ENCODE assay signal across 12 mouse cellular contexts in the genomic region with DNA sequence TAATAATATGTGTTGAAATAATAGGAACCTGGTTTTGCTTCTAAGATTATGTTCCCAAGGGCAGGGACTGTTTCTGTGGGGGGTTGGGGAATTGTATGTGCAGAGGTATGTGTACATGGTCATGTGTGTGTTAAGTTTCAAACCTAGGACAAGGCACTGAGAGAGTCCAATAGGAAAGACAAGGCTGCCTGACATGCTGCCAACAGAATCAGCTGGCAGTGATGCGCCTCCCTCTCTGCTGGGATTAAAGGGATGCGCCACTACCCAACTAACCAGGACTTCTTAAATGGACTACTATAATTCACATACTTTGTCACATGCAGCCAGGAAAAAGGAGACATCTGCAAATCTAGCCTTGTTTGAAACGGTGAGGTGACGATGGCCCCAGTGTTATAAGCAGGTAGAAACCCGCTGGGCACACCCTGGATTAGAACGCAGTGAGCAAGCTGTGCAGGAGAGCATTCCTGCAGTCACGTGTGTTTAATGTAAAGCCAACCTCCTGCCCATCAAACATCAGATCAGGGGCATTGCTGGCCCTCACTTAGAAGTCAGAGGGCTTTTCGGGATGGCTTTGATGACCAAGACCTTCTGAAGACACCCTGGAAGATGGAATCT. TPM values are rescaled to one million over a fixed set of nuclear protein-coding genes. Genes with fewer than 3 reads are reported as not detected.
A peak's percentile ranks its signal among the peaks of the same experiment; 100 is the strongest.
DNase-seq lines count a peak whose midpoint lies in the region; ATAC-seq lines count a peak whose summit lies in the region.
"Had no signal": no experiment of that assay in that cellular context is flagged by ENCODE, and none has a peak within 500 bp of the region (broad histone marks: within the 10 kb centered on the region; RNA-seq: fewer than 3 reads in every experiment).

No protein-coding gene starts in this region.

- 0 out of 2 replicates have a peak overlapping the region, but pooled peaks have one; percentile 76 for H3K9ac ChIP-seq in heart, embryonic 13.5 days
- no peak overlapping the region for H3K9ac ChIP-seq in neural tube, embryonic 11.5 days (ENCODE audit: low read length)
- H3K9ac ChIP-seq in midbrain, embryonic 13.5 days (replicated peaks), result no peak overlapping the region; the same call in 1 of the 2 replicates
- H3K9ac ChIP-seq: forebrain, embryonic 15.5 days; liver, embryonic 15.5 days had no signal

- no peak overlapping the region for H3K4me3 ChIP-seq in heart, embryonic 13.5 days
- H3K4me3 ChIP-seq in neural tube, embryonic 11.5 days (ENCODE audit: low read depth, low read length), result no peak overlapping the region
- no peak overlapping the region for H3K4me3 ChIP-seq in midbrain, embryonic 13.5 days (replicated peaks)

- H3K27ac ChIP-seq in heart, embryonic 13.5 days (replicated peaks), result no peak overlapping the region
- 0 out of 2 replicates have a peak overlapping the region, but pooled peaks have one; percentile 20 for H3K27ac ChIP-seq in neural tube, embryonic 11.5 days (ENCODE audit: low read depth, low read length)
- peak overlapping the region; percentile 27 for H3K27ac ChIP-seq in midbrain, embryonic 13.5 days
- H3K27ac ChIP-seq: liver, embryonic 15.5 days had no signal

- no peak for DNase-seq in heart, adult 18-20 months
- no peak for DNase-seq in neural tube, embryonic 11.5 days (ENCODE audit: low spot score)
- no peak for DNase-seq in neural tube, embryonic 10.5 days (ENCODE audit: extremely low spot score, low spot score)
- DNase-seq in Muller cell, postnatal 12 days (ENCODE audit: inconsistent ontology term), result no peak
- DNase-seq in MN1 (ENCODE audit: low spot score), result no peak
- DNase-seq: kidney, postnatal 10 days; spleen, adult 18-20 months; thymus, postnatal 14 days had no signal

- WGBS in heart, embryonic 13.5 days, result 51% methylated on average over 8 of the region's 8 CpGs
- WGBS in neural tube, embryonic 11.5 days, result 50% methylated on average over 8 of the region's 8 CpGs
- WGBS in midbrain, embryonic 13.5 days, result 46% methylated on average over 8 of the region's 8 CpGs

- no peak for ATAC-seq in heart, embryonic 13.5 days (ENCODE audit: extremely low read depth, insufficient number of reproducible peaks, low FRiP score, low TSS enrichment)
- no peak for ATAC-seq in neural tube, embryonic 11.5 days (ENCODE audit: insufficient read depth, low FRiP score, low TSS enrichment)
- no peak for ATAC-seq in midbrain, embryonic 13.5 days

- H3K27me3 ChIP-seq in heart, embryonic 13.5 days (replicated peaks), result 0 out of 2 replicates have a peak, but pooled peaks cover 4% of the 10 kb centered on the region
- no peaks in the 10 kb centered on the region for H3K27me3 ChIP-seq in neural tube, embryonic 11.5 days (ENCODE audit: control insufficient read depth, insufficient read depth, low read length)
- H3K27me3 ChIP-seq in midbrain, embryonic 13.5 days, result peaks cover 9% of the 10 kb centered on the region; the same call in 1 of the 2 replicates
- H3K27me3 ChIP-seq: forebrain, embryonic 15.5 days had no signal

- no peaks in the 10 kb centered on the region for H3K36me3 ChIP-seq in heart, embryonic 13.5 days
- H3K36me3 ChIP-seq in neural tube, embryonic 11.5 days (ENCODE audit: control insufficient read depth, insufficient read depth, low read length), result no peaks in the 10 kb centered on the region
- no peaks in the 10 kb centered on the region for H3K36me3 ChIP-seq in midbrain, embryonic 13.5 days
- H3K36me3 ChIP-seq: forebrain, embryonic 15.5 days; liver, embryonic 15.5 days had no signal

- H3K4me1 ChIP-seq in heart, embryonic 13.5 days, result peaks cover 48% of the 10 kb centered on the region
- H3K4me1 ChIP-seq in neural tube, embryonic 11.5 days (ENCODE audit: control insufficient read depth, insufficient read depth, low read length), result peaks cover 20% of the 10 kb centered on the region
- peaks cover 50% of the 10 kb centered on the region for H3K4me1 ChIP-seq in midbrain, embryonic 13.5 days (replicated peaks)

- H3K9me3 ChIP-seq in heart, embryonic 13.5 days, result no peaks in the 10 kb centered on the region
- no peaks in the 10 kb centered on the region for H3K9me3 ChIP-seq in neural tube, embryonic 11.5 days (ENCODE audit: control insufficient read depth, low read length)
- H3K9me3 ChIP-seq in midbrain, embryonic 13.5 days, result no peaks in the 10 kb centered on the region
- H3K9me3 ChIP-seq: forebrain, embryonic 15.5 days; liver, embryonic 15.5 days had no signal

- no peak overlapping the region for H3K4me2 ChIP-seq in heart, embryonic 13.5 days
- no peak overlapping the region for H3K4me2 ChIP-seq in neural tube, embryonic 11.5 days (ENCODE audit: low read depth)
- H3K4me2 ChIP-seq in midbrain, embryonic 13.5 days (replicated peaks), result peak overlapping the region; percentile 49

RNA-seq across cellular contexts. Expression of a gene that starts 4.0 kb away (rescaled TPM):
- 3.5 TPM in 2 replicates for polyA plus RNA-seq in heart, embryonic 13.5 days (2015; fragmentation: Nextera tagmentation; extraction: Ambion mirVana)
- 1 to 10 TPM; 4.7 to 8.0 TPM for total RNA-seq in heart, adult 18-20 months (2021)
- 8.8 and 9.2 TPM in 2 replicates for polyA plus RNA-seq in neural tube, embryonic 11.5 days (2014; fragmentation: Nextera tagmentation; extraction: Ambion mirVana)
- polyA plus RNA-seq in midbrain, embryonic 13.5 days (2015; fragmentation: Nextera tagmentation; extraction: Ambion mirVana), result 6.9 and 7.3 TPM in 2 replicates

RNA-seq across cellular contexts. Expression of a gene that starts 33.2 kb away (rescaled TPM):
- 10.3 and 10.5 TPM in 2 replicates for polyA plus RNA-seq in heart, embryonic 13.5 days (2015; fragmentation: Nextera tagmentation; extraction: Ambion mirVana)
- total RNA-seq in heart, adult 18-20 months (2021), result 10 to 100 TPM; 16.2 to 16.6 TPM
- 21.7 and 22.5 TPM in 2 replicates for polyA plus RNA-seq in neural tube, embryonic 11.5 days (2014; fragmentation: Nextera tagmentation; extraction: Ambion mirVana)
- polyA plus RNA-seq in midbrain, embryonic 13.5 days (2015; fragmentation: Nextera tagmentation; extraction: Ambion mirVana), result 29.0 and 29.7 TPM in 2 replicates
